Mouse (Mus musculus) gastrocnemius, postnatal 10 days (tissue): Measurements from ENCODE around the gene Lxn. TPM values are rescaled to one million over a fixed set of nuclear protein-coding genes. Genes with fewer than 3 reads are reported as not detected.
A peak's percentile ranks its signal among the peaks of the same experiment; 100 is the strongest.

ENCODE experiments used
- DNase-seq: peaks from one replicate; pipeline ENCODE4 v3.0.0; 2021; ENCODE audit warnings: mixed read lengths
- total RNA-seq, 2 experiments: library from RNA; stranded (reverse); gene quantifications; 2 replicates each; pipeline ENCODE4 v1.2.3; 2021

Lxn gene
- total RNA-seq, 2 experiments from 2014 or later, result 13.9 to 15.0 TPM

- no peak for DNase-seq
Measured at GRCm38 (mm10) chr3:67462015-67462414, 1.7 kb downstream of the Lxn start.

- DNase-seq, result no peak
Measured at GRCm38 (mm10) chr3:67459881-67460280, 3.8 kb downstream of the Lxn start.

GRCm38 (mm10) chr3:67450601-67451210 is 13.0 kb downstream of the Lxn start:
- no peak for DNase-seq

GRCm38 (mm10) chr3:67449660-67450059 is 14.1 kb downstream of the Lxn start:
- no peak for DNase-seq

- DNase-seq, result no peak
Measured at GRCm38 (mm10) chr3:67447143-67447542, 16.6 kb downstream of the Lxn start.

- DNase-seq, result no peak
Measured at GRCm38 (mm10) chr3:67434011-67434410, 29.7 kb downstream of the Lxn start.

- peak; percentile 85 for DNase-seq
Measured at GRCm38 (mm10) chr3:67429999-67430380, 33.7 kb downstream of the Lxn start, which contains the start of gene Gfm1. Gfm1 (plus strand) TSS chr3:67430096.

GRCm38 (mm10) chr3:67429338-67429998 is 34.3 kb downstream of the Lxn start:
- DNase-seq, result no peak

Other genes with a start within 250 kb of the Lxn start
- 100 to 1,000 TPM; 466 to 536 TPM for gene Mlf1, start 89.8 kb downstream of the Lxn start, total RNA-seq
- not detected for gene Gm17402, start 88.8 kb downstream of the Lxn start, total RNA-seq
- 10 to 100 TPM; 66.5 to 77.5 TPM for gene Gfm1, start 33.8 kb downstream of the Lxn start, total RNA-seq
- 1 to 10 TPM; 3.2 to 3.3 TPM for gene Rarres1, start 51.6 kb upstream of the Lxn start, total RNA-seq
- gene Mfsd1, start 118.8 kb upstream of the Lxn start, total RNA-seq, result 10 to 100 TPM; 24.3 to 27.5 TPM